Mouse (Mus musculus): Measurements from ENCODE around the gene Gm14443. TPM values are rescaled to one million over a fixed set of nuclear protein-coding genes. Genes with fewer than 3 reads are reported as not detected.
"Not testable (repeated sequence)": the region's sequence is repeated elsewhere in the genome, so short reads cannot be mapped to it uniquely, and the experiment has no call there.

The Gm14443 gene
- polyA plus RNA-seq (2014; fragmentation: Nextera tagmentation; extraction: Ambion mirVana) = 0.90 and 1.2 TPM in 2 replicates

DNA sequence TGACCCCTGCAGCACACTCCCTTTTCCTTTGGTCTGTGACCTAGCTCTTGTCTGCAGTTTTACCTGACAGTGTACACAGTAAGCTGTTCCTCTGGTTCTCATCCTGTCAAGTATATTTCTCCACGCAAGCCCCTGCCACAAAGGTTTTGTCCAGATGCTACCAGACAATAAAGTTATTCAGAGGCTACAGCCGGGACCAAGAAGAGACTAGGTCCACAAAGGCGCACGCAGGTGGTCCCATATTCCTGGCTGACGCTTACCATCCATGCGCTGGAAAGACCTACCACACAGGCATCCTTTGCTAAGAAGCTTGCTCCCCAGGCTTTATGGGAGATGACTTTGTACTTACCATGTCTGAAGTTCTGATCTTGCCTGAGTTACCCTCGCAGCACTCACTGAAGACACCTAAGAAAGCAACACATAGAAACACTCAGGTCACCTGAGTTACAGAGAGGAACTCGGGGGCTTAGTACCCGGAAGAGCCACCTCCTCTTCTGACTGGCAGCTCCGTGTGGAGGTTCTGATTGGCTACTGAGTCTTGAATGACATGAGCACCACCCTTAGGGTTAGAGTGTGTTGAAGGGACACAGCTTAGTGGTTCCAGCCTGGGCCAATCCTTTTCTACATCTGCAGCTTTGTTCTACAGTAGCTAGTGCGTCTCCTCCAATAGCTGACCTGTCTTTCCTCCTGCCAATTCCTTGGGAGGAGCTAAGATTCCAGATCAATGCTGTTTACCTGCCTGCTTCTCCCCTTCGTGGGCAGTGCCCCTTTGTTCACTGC is at the start of gene Gm14443:
Gene Gm14443, minus strand, starts transcription at position 471 of the 780 bp plus-strand sequence.
- H3K27ac ChIP-seq (ENCODE audit: low read depth, low read length); H3K4me1 ChIP-seq (ENCODE audit: control insufficient read depth, insufficient read depth, low read length); H3K36me3 ChIP-seq (ENCODE audit: control insufficient read depth, insufficient read depth, low read length); ATAC-seq (ENCODE audit: insufficient read depth, low FRiP score, low TSS enrichment); H3K4me3 ChIP-seq (ENCODE audit: low read depth, low read length); H3K27me3 ChIP-seq (ENCODE audit: control insufficient read depth, insufficient read depth, low read length); H3K9ac ChIP-seq (ENCODE audit: low read length); H3K4me2 ChIP-seq (ENCODE audit: low read depth); H3K9me3 ChIP-seq (ENCODE audit: control insufficient read depth, low read length); DNase-seq (ENCODE audit: low spot score): not testable (repeated sequence)
- WGBS = 74% methylated on average over 12 of the region's 12 CpGs

DNA sequence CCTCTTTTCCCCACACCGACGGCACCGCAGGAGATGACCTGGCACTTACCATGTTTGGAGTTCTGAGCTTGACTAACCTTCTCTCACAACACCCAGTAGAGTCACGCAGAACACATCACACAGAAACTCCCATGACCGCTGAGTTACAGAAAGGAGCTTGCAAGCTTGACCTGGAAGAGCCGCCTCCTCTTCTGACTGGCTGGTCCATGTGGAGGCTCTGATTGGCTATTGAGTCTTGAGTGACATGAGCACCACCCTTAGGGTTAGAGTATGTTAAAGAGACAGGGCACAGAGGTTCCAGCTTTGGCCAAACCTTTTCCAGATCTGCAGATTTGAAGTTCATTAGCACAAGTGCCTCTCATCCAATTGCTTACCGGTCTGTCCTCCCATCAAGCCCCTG is 31.1 kb upstream of the Gm14443 start, which contains the start of gene Gm14391:
Gene Gm14391, minus strand, starts transcription at position 186 of the 400 bp plus-strand sequence.
- not testable (repeated sequence) for H3K27me3 ChIP-seq (ENCODE audit: control insufficient read depth, insufficient read depth, low read length); H3K9me3 ChIP-seq (ENCODE audit: control insufficient read depth, low read length); H3K4me2 ChIP-seq (ENCODE audit: low read depth); H3K27ac ChIP-seq (ENCODE audit: low read depth, low read length); H3K4me3 ChIP-seq (ENCODE audit: low read depth, low read length); ATAC-seq (ENCODE audit: insufficient read depth, low FRiP score, low TSS enrichment); H3K36me3 ChIP-seq (ENCODE audit: control insufficient read depth, insufficient read depth, low read length); H3K4me1 ChIP-seq (ENCODE audit: control insufficient read depth, insufficient read depth, low read length); DNase-seq (ENCODE audit: low spot score); H3K9ac ChIP-seq (ENCODE audit: low read length)
- no CpG with 5 or more reads among the region's 7 CpGs for whole genome bisulfite sequencing

DNA sequence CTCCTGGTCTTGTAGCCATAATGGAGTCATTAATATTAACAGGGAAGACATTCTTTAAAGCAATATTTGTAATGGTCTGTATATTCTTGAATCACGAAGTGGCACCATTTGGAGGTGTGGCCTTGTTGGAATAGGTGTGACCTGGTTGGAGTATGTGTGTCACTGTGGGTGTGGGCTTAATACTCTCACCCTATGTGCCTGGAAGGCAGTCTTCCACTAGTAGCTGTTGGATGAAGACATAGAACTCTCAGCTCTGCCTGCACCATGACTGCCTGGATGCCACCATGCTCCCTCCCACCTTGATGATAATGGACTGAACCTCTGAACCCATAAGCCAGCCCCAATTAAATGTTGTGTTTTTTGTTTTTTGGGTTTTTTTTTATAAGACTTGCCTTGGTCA is 3.3 kb upstream of the Gm14443 start:
- DNase-seq (ENCODE audit: low spot score); H3K27me3 ChIP-seq (ENCODE audit: control insufficient read depth, insufficient read depth, low read length); ATAC-seq (ENCODE audit: insufficient read depth, low FRiP score, low TSS enrichment); H3K4me3 ChIP-seq (ENCODE audit: low read depth, low read length); H3K9me3 ChIP-seq (ENCODE audit: control insufficient read depth, low read length); H3K36me3 ChIP-seq (ENCODE audit: control insufficient read depth, insufficient read depth, low read length); H3K4me1 ChIP-seq (ENCODE audit: control insufficient read depth, insufficient read depth, low read length); H3K4me2 ChIP-seq (ENCODE audit: low read depth); H3K27ac ChIP-seq (ENCODE audit: low read depth, low read length); H3K9ac ChIP-seq (ENCODE audit: low read length): not testable (repeated sequence)
- WGBS = 53% methylated on average over 1 of the region's 1 CpGs

DNA sequence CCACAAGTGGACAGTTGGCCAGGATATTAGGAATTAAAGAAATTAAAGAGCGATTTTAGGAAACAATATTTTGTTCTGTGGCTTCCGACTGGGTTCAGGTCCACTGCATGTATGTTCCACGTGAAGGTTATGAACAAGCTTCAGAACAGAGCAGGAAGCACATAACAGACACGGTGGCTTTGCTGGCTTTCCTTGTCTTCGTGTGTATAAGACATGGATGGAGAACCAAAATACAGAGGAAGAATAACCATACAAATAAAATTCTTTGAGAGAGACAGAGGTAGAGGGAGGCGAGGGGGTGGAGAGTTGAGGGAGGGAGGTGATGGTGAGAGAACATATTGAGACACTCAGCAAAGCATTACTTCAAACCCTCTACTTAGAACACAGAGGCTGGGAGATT is 641 bp upstream of the Gm14443 start:
- H3K36me3 ChIP-seq (ENCODE audit: control insufficient read depth, insufficient read depth, low read length) = no peaks in the 10 kb centered on the region
- H3K9ac ChIP-seq (ENCODE audit: low read length) = no peak overlapping the region
- no peak overlapping the region for H3K4me3 ChIP-seq (ENCODE audit: low read depth, low read length)
- H3K27me3 ChIP-seq (ENCODE audit: control insufficient read depth, insufficient read depth, low read length) = no peaks in the 10 kb centered on the region
- ATAC-seq (ENCODE audit: insufficient read depth, low FRiP score, low TSS enrichment) (no peak), DNase-seq (ENCODE audit: low spot score) (no peak)
- no peak overlapping the region for H3K27ac ChIP-seq (ENCODE audit: low read depth, low read length)
- no peaks in the 10 kb centered on the region for H3K9me3 ChIP-seq (ENCODE audit: control insufficient read depth, low read length)
- 86% methylated on average over 6 of the region's 6 CpGs for WGBS
- H3K4me2 ChIP-seq (ENCODE audit: low read depth) = no peak overlapping the region
- no peaks in the 10 kb centered on the region for H3K4me1 ChIP-seq (ENCODE audit: control insufficient read depth, insufficient read depth, low read length)

DNA sequence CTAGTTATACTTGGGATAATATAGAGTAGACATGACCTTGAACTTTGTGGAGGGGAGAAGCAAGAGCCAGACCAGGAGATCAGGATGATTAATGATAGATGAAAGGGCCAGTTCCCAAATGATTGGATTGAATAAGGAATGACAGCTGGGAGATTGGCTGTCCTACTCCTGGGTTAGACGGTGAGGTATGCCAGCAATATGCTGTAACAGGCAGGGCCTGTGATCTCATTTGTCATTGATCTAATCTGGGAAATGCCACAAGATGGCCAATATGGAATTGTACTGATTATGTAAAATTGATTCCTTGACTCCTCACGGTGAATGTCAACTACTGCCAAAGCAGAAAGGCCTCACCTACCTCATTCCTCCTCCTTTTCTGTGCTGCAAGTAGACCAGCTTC is 1.6 kb downstream of the Gm14443 start:
- H3K9me3 ChIP-seq (ENCODE audit: control insufficient read depth, low read length); H3K36me3 ChIP-seq (ENCODE audit: control insufficient read depth, insufficient read depth, low read length); H3K27ac ChIP-seq (ENCODE audit: low read depth, low read length); H3K4me1 ChIP-seq (ENCODE audit: control insufficient read depth, insufficient read depth, low read length); H3K9ac ChIP-seq (ENCODE audit: low read length); DNase-seq (ENCODE audit: low spot score); H3K27me3 ChIP-seq (ENCODE audit: control insufficient read depth, insufficient read depth, low read length); H3K4me3 ChIP-seq (ENCODE audit: low read depth, low read length); H3K4me2 ChIP-seq (ENCODE audit: low read depth); ATAC-seq (ENCODE audit: insufficient read depth, low FRiP score, low TSS enrichment): not testable (repeated sequence)
- WGBS = 78% methylated on average over 2 of the region's 2 CpGs

DNA sequence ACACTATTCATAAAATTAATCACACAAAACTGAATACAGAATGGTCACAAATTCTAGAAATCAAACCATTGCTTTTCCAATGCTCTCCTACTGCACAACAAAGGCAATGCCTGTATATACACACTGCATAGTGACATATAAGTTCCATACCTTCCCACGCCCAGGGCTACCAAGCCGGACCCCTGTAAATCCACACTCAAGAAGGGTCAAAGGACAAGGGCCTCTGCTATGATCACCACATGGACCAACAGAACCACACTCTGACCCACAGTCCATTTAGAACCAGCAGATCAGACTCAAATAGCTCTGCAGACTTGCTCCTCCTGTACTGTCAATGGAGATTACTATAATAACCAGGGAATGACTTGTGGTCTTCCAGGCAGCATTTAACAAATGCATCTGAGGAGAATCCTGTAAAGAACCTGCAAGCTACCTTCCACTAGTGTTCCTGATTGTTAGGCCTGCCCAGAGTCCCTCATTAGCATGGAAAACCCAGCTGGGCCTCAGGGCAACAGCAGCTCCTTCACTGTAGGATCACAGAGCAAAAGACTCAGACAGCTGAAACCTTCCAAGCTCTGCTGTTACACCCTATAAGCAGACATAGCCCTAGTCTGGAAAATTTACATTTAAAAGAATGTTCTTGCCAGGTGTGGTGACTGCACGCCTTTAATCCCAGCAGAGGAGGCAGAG is 2.6 kb downstream of the Gm14443 start:
- not testable (repeated sequence) for ATAC-seq (ENCODE audit: insufficient read depth, low FRiP score, low TSS enrichment)

DNA sequence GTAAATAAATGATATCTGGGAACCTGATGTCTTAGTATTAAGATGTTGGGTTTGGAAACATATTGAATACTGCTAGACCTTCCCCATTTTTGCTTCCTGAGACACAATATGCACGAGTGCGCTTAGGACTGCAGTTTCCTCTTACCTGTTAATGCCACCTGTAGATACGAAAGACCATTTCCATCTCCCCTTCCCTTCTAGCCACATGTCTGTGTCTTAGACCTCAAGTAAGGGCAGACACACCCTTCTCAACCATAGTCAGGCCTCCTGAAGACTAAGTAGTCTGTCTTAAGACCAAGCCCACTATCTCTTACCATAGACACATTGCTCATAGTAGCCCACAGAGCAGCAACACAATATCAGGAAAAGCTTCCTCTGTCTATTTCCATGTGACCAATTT is 3.5 kb downstream of the Gm14443 start:
- H3K27ac ChIP-seq (ENCODE audit: low read depth, low read length) = no peak overlapping the region
- ATAC-seq (ENCODE audit: insufficient read depth, low FRiP score, low TSS enrichment) = no peak
- H3K4me3 ChIP-seq (ENCODE audit: low read depth, low read length) = no peak overlapping the region
- no peaks in the 10 kb centered on the region for H3K4me1 ChIP-seq (ENCODE audit: control insufficient read depth, insufficient read depth, low read length)
- no peak overlapping the region for H3K9ac ChIP-seq (ENCODE audit: low read length)
- H3K27me3 ChIP-seq (ENCODE audit: control insufficient read depth, insufficient read depth, low read length) = no peaks in the 10 kb centered on the region
- DNase-seq (ENCODE audit: low spot score) = no peak
- H3K4me2 ChIP-seq (ENCODE audit: low read depth) = no peak overlapping the region
- no peaks in the 10 kb centered on the region for H3K9me3 ChIP-seq (ENCODE audit: control insufficient read depth, low read length)
- 90% methylated on average over 3 of the region's 3 CpGs for WGBS
- H3K36me3 ChIP-seq (ENCODE audit: control insufficient read depth, insufficient read depth, low read length) = no peaks in the 10 kb centered on the region

More for the DNA sequence above, 2.6 kb downstream of the Gm14443 start:
- not testable (repeated sequence) for H3K4me2 ChIP-seq (ENCODE audit: low read depth); H3K9me3 ChIP-seq (ENCODE audit: control insufficient read depth, low read length); H3K9ac ChIP-seq (ENCODE audit: low read length); H3K27ac ChIP-seq (ENCODE audit: low read depth, low read length); H3K27me3 ChIP-seq (ENCODE audit: control insufficient read depth, insufficient read depth, low read length); H3K4me3 ChIP-seq (ENCODE audit: low read depth, low read length); H3K4me1 ChIP-seq (ENCODE audit: control insufficient read depth, insufficient read depth, low read length); DNase-seq (ENCODE audit: low spot score); H3K36me3 ChIP-seq (ENCODE audit: control insufficient read depth, insufficient read depth, low read length)
- WGBS = 85% methylated on average over 3 of the region's 3 CpGs

DNA sequence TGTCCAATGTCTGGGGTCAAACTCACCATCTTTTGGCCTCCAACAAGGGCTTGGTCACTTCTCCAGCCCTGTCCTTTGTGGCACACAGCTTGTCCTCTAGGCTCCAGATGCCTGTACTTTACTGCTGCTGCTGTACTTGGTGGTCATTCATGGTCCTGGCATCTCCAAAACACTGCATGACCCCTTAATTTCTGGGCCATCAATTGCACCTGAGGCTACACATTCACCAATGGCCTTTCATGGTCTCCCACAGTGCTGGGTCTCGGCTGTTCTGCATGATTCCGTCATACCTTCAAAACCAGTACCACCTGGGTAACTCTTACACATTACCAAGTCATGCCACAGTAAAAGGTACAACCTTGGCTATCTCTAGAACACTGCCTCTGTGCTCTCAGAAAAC is 8.8 kb downstream of the Gm14443 start:
- H3K4me2 ChIP-seq (ENCODE audit: low read depth); H3K9ac ChIP-seq (ENCODE audit: low read length); H3K4me3 ChIP-seq (ENCODE audit: low read depth, low read length); H3K27ac ChIP-seq (ENCODE audit: low read depth, low read length); H3K9me3 ChIP-seq (ENCODE audit: control insufficient read depth, low read length); ATAC-seq (ENCODE audit: insufficient read depth, low FRiP score, low TSS enrichment); H3K4me1 ChIP-seq (ENCODE audit: control insufficient read depth, insufficient read depth, low read length); H3K36me3 ChIP-seq (ENCODE audit: control insufficient read depth, insufficient read depth, low read length); H3K27me3 ChIP-seq (ENCODE audit: control insufficient read depth, insufficient read depth, low read length); DNase-seq (ENCODE audit: low spot score): not testable (repeated sequence)
- WGBS = 85% methylated on average over 2 of the region's 2 CpGs

DNA sequence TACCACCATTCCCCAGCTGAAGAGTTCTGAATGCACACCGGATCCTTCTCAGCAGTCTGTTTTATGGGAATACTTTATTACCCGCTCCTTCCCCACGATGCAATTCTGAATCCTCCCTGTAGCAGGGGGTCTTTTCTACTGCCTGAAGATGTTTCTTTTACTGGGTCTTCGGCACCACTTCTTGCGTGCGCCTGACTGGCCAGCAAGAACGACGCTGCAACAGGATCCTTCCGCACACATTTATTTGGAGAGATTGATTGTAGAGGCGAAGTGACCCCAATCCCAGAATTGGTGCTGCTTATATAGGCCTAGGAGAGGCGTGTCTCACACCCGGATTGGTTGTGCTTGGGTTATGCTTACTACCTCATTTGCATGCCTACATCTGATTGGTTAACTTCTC is 10.6 kb downstream of the Gm14443 start:
- not testable (repeated sequence) for H3K4me2 ChIP-seq (ENCODE audit: low read depth); H3K4me3 ChIP-seq (ENCODE audit: low read depth, low read length)

More for the DNA sequence above, 10.6 kb downstream of the Gm14443 start:
- ATAC-seq (ENCODE audit: insufficient read depth, low FRiP score, low TSS enrichment); H3K27me3 ChIP-seq (ENCODE audit: control insufficient read depth, insufficient read depth, low read length); H3K9ac ChIP-seq (ENCODE audit: low read length); H3K27ac ChIP-seq (ENCODE audit: low read depth, low read length); DNase-seq (ENCODE audit: low spot score); H3K4me1 ChIP-seq (ENCODE audit: control insufficient read depth, insufficient read depth, low read length); H3K36me3 ChIP-seq (ENCODE audit: control insufficient read depth, insufficient read depth, low read length); H3K9me3 ChIP-seq (ENCODE audit: control insufficient read depth, low read length): not testable (repeated sequence)
- whole genome bisulfite sequencing = 92% methylated on average over 12 of the region's 12 CpGs

Data from neural tube, embryonic 11.5 days (tissue).